Mouse (Mus musculus) heart, adult 2 months (tissue): Measurements from ENCODE around the gene Gramd1a.

Experiments used
- CTCF ChIP-seq: fragments of 200-600 bp; IDR thresholded peaks from 2 replicates; pipeline ENCODE4 v1.8.1; 2022; ENCODE audit warnings: antibody characterized with exemption, mild to moderate bottlenecking, moderate library complexity
- EP300 ChIP-seq: fragments of 200-500 bp; IDR thresholded peaks from 2 replicates; pipeline ENCODE4 v1.6.1; 2011; ENCODE audit warnings: low read depth, low read length, control low read depth; ENCODE audit not compliant: insufficient read depth
- POLR2A ChIP-seq: fragments of 200-500 bp; IDR thresholded peaks from 2 replicates; pipeline ENCODE4 v1.6.1; 2011; ENCODE audit warnings: mild to moderate bottlenecking, low read depth, low read length, control low read depth; ENCODE audit not compliant: insufficient read depth

- TF ChIP-seq POLR2A (no peak), CTCF (peak; percentile 7; the same call in 1 of the 2 replicates), EP300 (no peak)
Measured at GRCm38 (mm10) chr7:31168412-31168811, 12.7 kb upstream of the Gramd1a start.
